Mouse (Mus musculus): ENCODE results near the gene Pfkfb3. TPM values are rescaled to one million over a fixed set of nuclear protein-coding genes. Genes with fewer than 3 reads are reported as not detected.

Gene Pfkfb3
- polyA plus RNA-seq, 1 experiment from 2014 or later: 12.2 TPM

GRCm38 (mm10) chr2:11535966-11536365, 17.9 kb downstream of the Pfkfb3 start:
- Histone ChIP-seq H3K4me3 (ENCODE audit: low read depth, low read length) (no peak overlapping the region; the same call in 1 of the 2 replicates), H3K9me3 (replicated peaks; ENCODE audit: control insufficient read depth, low read length) (no peaks in the 10 kb centered on the region), H3K4me1 (ENCODE audit: control insufficient read depth, insufficient read depth, low read length) (no peaks in the 10 kb centered on the region), H3K36me3 (replicated peaks; ENCODE audit: control insufficient read depth, insufficient read depth, low read depth, low read length) (no peaks in the 10 kb centered on the region), H3K27me3 (ENCODE audit: control insufficient read depth, insufficient read depth, low read length) (no peaks in the 10 kb centered on the region), H3K4me2 (ENCODE audit: low read depth, low read length) (no peak overlapping the region), H3K9ac (replicated peaks; ENCODE audit: low read length) (no peak overlapping the region), H3K27ac (replicated peaks; ENCODE audit: low read depth, low read length) (no peak overlapping the region)
- WGBS: 76% methylated on average over 8 of the region's 8 CpGs
- no peak for ATAC-seq (replicated peaks; ENCODE audit: insufficient number of reproducible peaks, low FRiP score, low TSS enrichment, low read depth)
- DNase-seq (ENCODE audit: low spot score): no peak

- Histone ChIP-seq H3K27ac (replicated peaks; ENCODE audit: low read depth, low read length) (no peak overlapping the region), H3K4me2 (ENCODE audit: low read depth, low read length) (peak overlapping the region; percentile 70), H3K4me3 (ENCODE audit: low read depth, low read length) (peak overlapping the region; percentile 36), H3K9me3 (replicated peaks; ENCODE audit: control insufficient read depth, low read length) (no peaks in the 10 kb centered on the region), H3K27me3 (ENCODE audit: control insufficient read depth, insufficient read depth, low read length) (no peaks in the 10 kb centered on the region), H3K36me3 (replicated peaks; ENCODE audit: control insufficient read depth, insufficient read depth, low read depth, low read length) (no peaks in the 10 kb centered on the region), H3K4me1 (ENCODE audit: control insufficient read depth, insufficient read depth, low read length) (no peaks in the 10 kb centered on the region), H3K9ac (replicated peaks; ENCODE audit: low read length) (peak overlapping the region; percentile 43; the same call in 1 of the 2 replicates)
- DNase-seq (ENCODE audit: low spot score): peak; percentile 93
- peak; percentile 98 for ATAC-seq (replicated peaks; ENCODE audit: insufficient number of reproducible peaks, low FRiP score, low TSS enrichment, low read depth)
- under 1% methylated on average over 32 of the region's 32 CpGs for WGBS
Observed at GRCm38 (mm10) chr2:11535412-11535928, 18.4 kb downstream of the Pfkfb3 start.

GRCm38 (mm10) chr2:11534826-11535225, 19.1 kb downstream of the Pfkfb3 start:
- Histone ChIP-seq H3K9me3 (replicated peaks; ENCODE audit: control insufficient read depth, low read length) (no peaks in the 10 kb centered on the region), H3K4me2 (ENCODE audit: low read depth, low read length) (peak overlapping the region; percentile 70; the same call in 1 of the 2 replicates), H3K27me3 (ENCODE audit: control insufficient read depth, insufficient read depth, low read length) (no peaks in the 10 kb centered on the region), H3K4me1 (ENCODE audit: control insufficient read depth, insufficient read depth, low read length) (no peaks in the 10 kb centered on the region), H3K9ac (replicated peaks; ENCODE audit: low read length) (no peak overlapping the region; the same call in 1 of the 2 replicates), H3K4me3 (ENCODE audit: low read depth, low read length) (no peak overlapping the region; the same call in 1 of the 2 replicates), H3K27ac (replicated peaks; ENCODE audit: low read depth, low read length) (no peak overlapping the region), H3K36me3 (replicated peaks; ENCODE audit: control insufficient read depth, insufficient read depth, low read depth, low read length) (no peaks in the 10 kb centered on the region)
- 30% methylated on average over 10 of the region's 10 CpGs for WGBS
- DNase-seq (ENCODE audit: low spot score) (no peak), ATAC-seq (replicated peaks; ENCODE audit: insufficient number of reproducible peaks, low FRiP score, low TSS enrichment, low read depth) (no peak)

GRCm38 (mm10) chr2:11530101-11530500, 23.8 kb downstream of the Pfkfb3 start:
- Histone ChIP-seq H3K4me3 (ENCODE audit: low read depth, low read length) (no peak overlapping the region), H3K4me1 (ENCODE audit: control insufficient read depth, insufficient read depth, low read length) (no peaks in the 10 kb centered on the region), H3K9ac (replicated peaks; ENCODE audit: low read length) (no peak overlapping the region), H3K27ac (replicated peaks; ENCODE audit: low read depth, low read length) (no peak overlapping the region), H3K27me3 (ENCODE audit: control insufficient read depth, insufficient read depth, low read length) (no peaks in the 10 kb centered on the region), H3K9me3 (replicated peaks; ENCODE audit: control insufficient read depth, low read length) (no peaks in the 10 kb centered on the region), H3K4me2 (ENCODE audit: low read depth, low read length) (no peak overlapping the region), H3K36me3 (replicated peaks; ENCODE audit: control insufficient read depth, insufficient read depth, low read depth, low read length) (no peaks in the 10 kb centered on the region)
- no peak for ATAC-seq (replicated peaks; ENCODE audit: insufficient number of reproducible peaks, low FRiP score, low TSS enrichment, low read depth)
- no peak for DNase-seq (ENCODE audit: low spot score)
- 86% methylated on average over 6 of the region's 6 CpGs for WGBS

- no peak overlapping the region for H3K9ac ChIP-seq (replicated peaks; ENCODE audit: low read length)
- H3K27ac ChIP-seq (replicated peaks; ENCODE audit: low read depth, low read length): no peak overlapping the region
- ATAC-seq (replicated peaks; ENCODE audit: insufficient number of reproducible peaks, low FRiP score, low TSS enrichment, low read depth) (no peak), DNase-seq (ENCODE audit: low spot score) (no peak)
- no peaks in the 10 kb centered on the region for H3K9me3 ChIP-seq (replicated peaks; ENCODE audit: control insufficient read depth, low read length)
- WGBS: 81% methylated on average over 5 of the region's 5 CpGs
- H3K4me3 ChIP-seq (ENCODE audit: low read depth, low read length): no peak overlapping the region
- no peaks in the 10 kb centered on the region for H3K4me1 ChIP-seq (ENCODE audit: control insufficient read depth, insufficient read depth, low read length)
- no peak overlapping the region for H3K4me2 ChIP-seq (ENCODE audit: low read depth, low read length)
- no peaks in the 10 kb centered on the region for H3K27me3 ChIP-seq (ENCODE audit: control insufficient read depth, insufficient read depth, low read length)
- H3K36me3 ChIP-seq (replicated peaks; ENCODE audit: control insufficient read depth, insufficient read depth, low read depth, low read length): no peaks in the 10 kb centered on the region
Observed at GRCm38 (mm10) chr2:11526063-11526462, 27.8 kb downstream of the Pfkfb3 start.

- DNase-seq (ENCODE audit: low spot score): no peak
- Histone ChIP-seq H3K27ac (replicated peaks; ENCODE audit: low read depth, low read length) (no peak overlapping the region), H3K4me1 (ENCODE audit: control insufficient read depth, insufficient read depth, low read length) (no peaks in the 10 kb centered on the region), H3K27me3 (ENCODE audit: control insufficient read depth, insufficient read depth, low read length) (no peaks in the 10 kb centered on the region), H3K4me2 (ENCODE audit: low read depth, low read length) (no peak overlapping the region), H3K36me3 (replicated peaks; ENCODE audit: control insufficient read depth, insufficient read depth, low read depth, low read length) (no peaks in the 10 kb centered on the region), H3K4me3 (ENCODE audit: low read depth, low read length) (no peak overlapping the region), H3K9me3 (replicated peaks; ENCODE audit: control insufficient read depth, low read length) (no peaks in the 10 kb centered on the region), H3K9ac (replicated peaks; ENCODE audit: low read length) (no peak overlapping the region)
- WGBS: 79% methylated on average over 6 of the region's 6 CpGs
- no peak for ATAC-seq (replicated peaks; ENCODE audit: insufficient number of reproducible peaks, low FRiP score, low TSS enrichment, low read depth)
Observed at GRCm38 (mm10) chr2:11524736-11525135, 29.1 kb downstream of the Pfkfb3 start.

GRCm38 (mm10) chr2:11521758-11522157, 32.1 kb downstream of the Pfkfb3 start:
- WGBS: 87% methylated on average over 7 of the region's 7 CpGs
- no peak overlapping the region for H3K4me2 ChIP-seq (ENCODE audit: low read depth, low read length)
- ATAC-seq (replicated peaks; ENCODE audit: insufficient number of reproducible peaks, low FRiP score, low TSS enrichment, low read depth) (no peak), DNase-seq (ENCODE audit: low spot score) (no peak)
- H3K4me3 ChIP-seq (ENCODE audit: low read depth, low read length): no peak overlapping the region
- no peaks in the 10 kb centered on the region for H3K27me3 ChIP-seq (ENCODE audit: control insufficient read depth, insufficient read depth, low read length)
- no peaks in the 10 kb centered on the region for H3K9me3 ChIP-seq (replicated peaks; ENCODE audit: control insufficient read depth, low read length)
- no peaks in the 10 kb centered on the region for H3K4me1 ChIP-seq (ENCODE audit: control insufficient read depth, insufficient read depth, low read length)
- H3K27ac ChIP-seq (replicated peaks; ENCODE audit: low read depth, low read length): no peak overlapping the region
- no peaks in the 10 kb centered on the region for H3K36me3 ChIP-seq (replicated peaks; ENCODE audit: control insufficient read depth, insufficient read depth, low read depth, low read length)
- H3K9ac ChIP-seq (replicated peaks; ENCODE audit: low read length): no peak overlapping the region

- no peak overlapping the region for H3K4me3 ChIP-seq (ENCODE audit: low read depth, low read length)
- no peak overlapping the region for H3K9ac ChIP-seq (replicated peaks; ENCODE audit: low read length)
- no peak for ATAC-seq (replicated peaks; ENCODE audit: insufficient number of reproducible peaks, low FRiP score, low TSS enrichment, low read depth)
- H3K27me3 ChIP-seq (ENCODE audit: control insufficient read depth, insufficient read depth, low read length): no peaks in the 10 kb centered on the region
- no peak for DNase-seq (ENCODE audit: low spot score)
- 86% methylated on average over 9 of the region's 9 CpGs for WGBS
- H3K27ac ChIP-seq (replicated peaks; ENCODE audit: low read depth, low read length): no peak overlapping the region
- H3K4me1 ChIP-seq (ENCODE audit: control insufficient read depth, insufficient read depth, low read length): no peaks in the 10 kb centered on the region
- H3K4me2 ChIP-seq (ENCODE audit: low read depth, low read length): no peak overlapping the region
- no peaks in the 10 kb centered on the region for H3K36me3 ChIP-seq (replicated peaks; ENCODE audit: control insufficient read depth, insufficient read depth, low read depth, low read length)
- no peaks in the 10 kb centered on the region for H3K9me3 ChIP-seq (replicated peaks; ENCODE audit: control insufficient read depth, low read length)
Observed at GRCm38 (mm10) chr2:11520786-11521185, 33.1 kb downstream of the Pfkfb3 start.
